Mouse (Mus musculus): ENCODE measurements around the gene St13.

The St13 gene

DNA sequence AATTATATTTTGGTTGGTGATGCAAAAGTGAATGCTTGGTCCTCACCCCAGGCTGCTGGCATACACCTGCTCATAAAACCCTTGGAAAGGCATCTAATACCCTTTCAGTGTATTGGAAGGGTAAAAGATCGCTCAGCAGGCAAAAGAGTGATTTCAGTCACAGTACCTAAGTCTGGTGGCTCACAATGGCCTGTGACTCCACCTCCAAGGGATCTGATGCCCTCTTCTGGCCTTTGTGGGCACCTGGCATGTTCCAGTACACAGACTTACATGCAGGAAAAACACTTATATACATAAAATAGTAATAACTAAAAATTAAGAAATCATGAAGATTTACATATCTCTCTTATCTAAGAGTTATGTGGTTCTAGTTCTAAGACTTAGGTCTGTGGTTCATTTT lies 47.2 kb downstream of the St13 start:
- ChIA-PET POLR2A (no interaction called here), CTCF (interaction anchor here in 1 of 4 experiments (0.5 kb wide), 1 partner anchor 432 kb away, joined by 3 read pairs; no protein-coding TSS in a partner anchor)

DNA sequence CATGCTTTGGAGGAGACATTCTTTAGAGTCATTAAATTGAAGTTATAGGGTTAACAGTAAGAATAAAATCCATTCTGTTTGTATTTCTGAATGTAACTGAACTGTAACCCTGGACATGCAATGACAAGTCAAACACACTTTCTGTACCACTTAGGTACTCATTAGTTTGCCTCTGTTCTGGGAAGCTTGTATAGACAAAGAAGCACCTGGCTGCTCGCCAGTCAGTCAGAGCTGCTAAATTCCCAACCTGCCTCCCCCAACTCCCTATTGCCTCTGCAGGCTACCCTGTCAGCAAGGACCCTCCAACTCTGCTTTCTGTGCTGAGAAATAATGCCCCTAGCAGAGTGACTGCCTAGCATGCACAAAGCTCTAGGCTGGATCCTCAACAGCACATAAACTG lies 49.5 kb downstream of the St13 start:
- ChIA-PET POLR2A (interaction anchor here in 1 of 4 experiments (2.1 kb wide), 1 partner anchor 8 kb away, joined by 4 read pairs; no protein-coding TSS in a partner anchor), CTCF (interaction anchor here in 1 of 4 experiments (0.6 kb wide), 1 partner anchor 149 kb away, joined by 3 read pairs; no protein-coding TSS in a partner anchor)

DNA sequence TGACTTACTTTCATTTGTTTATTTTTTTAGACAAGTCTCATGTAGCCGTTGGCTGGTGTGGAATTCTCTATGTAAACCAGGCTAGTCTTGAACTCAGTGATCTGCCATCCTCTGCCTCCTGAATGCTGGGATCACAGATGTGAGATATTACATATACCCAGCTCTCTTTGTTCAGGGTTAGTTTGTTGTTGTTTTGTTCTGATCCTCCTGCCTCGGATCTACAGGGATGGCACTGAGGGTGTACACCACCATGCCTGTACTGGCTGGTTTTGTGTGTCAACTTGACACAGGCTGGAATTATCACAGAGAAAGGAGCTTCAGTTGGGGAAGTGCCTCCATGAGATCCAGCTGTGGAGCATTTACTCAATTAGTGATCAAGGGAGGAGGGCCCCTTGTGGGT lies 51.5 kb downstream of the St13 start:
- ChIA-PET CTCF (interaction anchor here in 1 of 4 experiments (1.2 kb wide), 1 partner anchor 16 kb away, joined by 3 read pairs; no protein-coding TSS in a partner anchor), POLR2A (interaction anchor here in 3 of 4 experiments (0.6 to 2.1 kb wide), 4 partner anchors 10 to 398 kb away, joined by 3 to 4 read pairs (median 4); no protein-coding TSS in a partner anchor)

DNA sequence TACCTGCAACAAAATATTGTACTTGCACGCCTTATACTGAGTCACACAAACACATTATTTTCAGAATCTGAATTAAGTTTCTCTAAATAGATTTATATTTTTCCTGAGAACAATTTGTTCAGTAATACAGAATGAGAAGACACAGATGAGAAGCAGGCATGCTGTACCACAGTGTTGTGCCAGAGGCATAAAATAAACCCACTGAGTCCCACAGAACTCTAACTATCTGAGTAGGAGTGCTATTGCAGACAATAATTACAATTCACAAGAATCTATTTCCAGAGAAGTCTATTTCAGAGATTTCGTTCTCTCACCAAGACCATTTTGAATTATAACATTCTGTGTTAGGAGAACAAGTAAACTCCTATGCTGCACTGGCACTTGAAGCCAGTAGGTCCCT lies 52.4 kb downstream of the St13 start:
- POLR2A ChIA-PET = interaction anchor here in 1 of 4 experiments (0.6 to 1.0 kb wide), 2 partner anchors 48 to 127 kb away, joined by 3 to 4 read pairs; no protein-coding TSS in a partner anchor
- CTCF ChIA-PET = interaction anchor here in 2 of 4 experiments (0.5 to 1.4 kb wide), 4 partner anchors 8 to 688 kb away, joined by 3 to 6 read pairs (median 3); no protein-coding TSS in a partner anchor

DNA sequence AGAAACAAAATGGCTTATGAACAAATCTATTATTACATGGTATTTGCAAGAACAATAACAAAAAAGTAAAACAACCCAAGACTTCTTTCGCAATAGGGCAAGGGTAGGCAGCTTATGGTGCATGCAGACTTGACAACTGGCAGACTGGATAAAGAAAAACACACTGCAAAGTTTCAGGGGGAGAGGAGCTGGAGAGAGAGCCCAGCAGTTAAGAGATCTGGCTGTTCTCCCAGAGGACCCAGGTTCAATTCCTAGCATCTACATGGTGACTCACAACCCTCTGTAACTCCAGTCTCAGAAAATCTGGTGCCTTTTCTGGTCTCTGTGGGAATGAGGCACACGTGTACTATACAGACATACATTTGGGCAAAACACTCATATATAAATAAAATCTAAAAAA lies 58.5 kb downstream of the St13 start:
- ChIA-PET CTCF (no interaction called here), POLR2A (no interaction called here)

DNA sequence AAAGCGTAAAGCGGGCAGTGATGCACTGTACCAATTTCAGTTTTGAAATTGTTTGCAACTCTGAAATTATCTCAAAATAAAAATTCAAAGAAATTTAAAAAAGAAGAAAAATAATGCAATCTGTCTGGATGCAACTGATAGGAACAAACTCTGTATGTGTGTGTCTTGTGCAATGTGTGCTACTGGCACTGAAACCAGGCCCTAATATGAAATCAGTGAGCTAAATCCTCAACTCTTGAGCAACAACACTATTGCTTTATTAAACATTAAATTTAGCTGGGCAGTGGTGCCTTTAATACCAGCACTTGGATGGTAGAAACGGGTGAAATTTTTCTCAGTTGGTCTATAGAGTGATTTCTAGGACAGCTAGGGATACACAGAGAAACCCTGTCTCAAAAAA lies 60.7 kb downstream of the St13 start:
- ChIA-PET POLR2A (no interaction called here), CTCF (no interaction called here)

DNA sequence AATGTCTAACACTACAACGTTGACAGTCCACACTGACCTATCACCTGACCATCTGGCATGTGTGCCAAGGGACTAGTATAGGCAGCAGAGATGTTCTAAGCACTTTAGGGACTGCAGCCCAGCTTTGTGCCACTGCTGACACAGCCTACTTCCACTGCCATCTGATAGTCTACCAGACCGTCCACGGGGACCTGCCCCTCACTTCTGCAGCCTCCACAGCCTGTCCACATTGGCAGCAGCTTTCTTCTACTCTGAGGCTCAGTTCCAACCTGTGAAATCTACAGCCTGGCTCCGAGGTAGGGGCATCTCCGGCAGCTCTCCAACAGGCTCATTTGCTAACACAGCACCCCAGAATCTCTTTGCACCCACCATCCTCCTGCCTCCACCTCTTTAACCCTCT lies 63.4 kb downstream of the St13 start:
- ChIA-PET CTCF (interaction anchor here in 1 of 4 experiments (0.7 kb wide), 1 partner anchor 274 kb away, joined by 4 read pairs; no protein-coding TSS in a partner anchor), POLR2A (interaction anchor here in 2 of 4 experiments (0.6 to 1.2 kb wide), 2 partner anchors 20 to 21 kb away, joined by 3 read pairs; no protein-coding TSS in a partner anchor)

DNA sequence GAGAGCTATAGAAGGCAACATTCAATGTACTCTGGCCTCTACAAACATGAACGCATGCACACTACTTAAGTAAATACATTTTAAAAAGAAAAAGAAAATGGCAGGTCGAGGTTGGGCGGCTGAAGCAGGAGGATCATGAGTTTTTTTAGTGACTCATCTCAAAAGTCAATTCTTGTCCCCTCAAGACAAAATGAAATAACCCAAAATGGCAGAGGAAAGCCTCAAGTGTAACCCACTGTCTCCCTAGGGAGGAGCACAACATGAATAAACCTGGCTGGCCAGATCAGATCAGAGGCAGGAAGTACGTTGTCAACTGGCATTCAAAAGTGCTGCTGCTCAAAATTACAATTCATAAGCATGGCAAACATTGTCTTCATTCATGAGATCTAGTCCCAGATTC lies 67.4 kb downstream of the St13 start:
- POLR2A ChIA-PET = interaction anchor here in 1 of 4 experiments (0.5 kb wide), 1 partner anchor 253 kb away, joined by 3 read pairs; the partner anchor contains the start of gene Ep300
- CTCF ChIA-PET = interaction anchor here in 1 of 4 experiments (0.9 kb wide), 1 partner anchor 16 kb away, joined by 3 read pairs; no protein-coding TSS in a partner anchor

DNA sequence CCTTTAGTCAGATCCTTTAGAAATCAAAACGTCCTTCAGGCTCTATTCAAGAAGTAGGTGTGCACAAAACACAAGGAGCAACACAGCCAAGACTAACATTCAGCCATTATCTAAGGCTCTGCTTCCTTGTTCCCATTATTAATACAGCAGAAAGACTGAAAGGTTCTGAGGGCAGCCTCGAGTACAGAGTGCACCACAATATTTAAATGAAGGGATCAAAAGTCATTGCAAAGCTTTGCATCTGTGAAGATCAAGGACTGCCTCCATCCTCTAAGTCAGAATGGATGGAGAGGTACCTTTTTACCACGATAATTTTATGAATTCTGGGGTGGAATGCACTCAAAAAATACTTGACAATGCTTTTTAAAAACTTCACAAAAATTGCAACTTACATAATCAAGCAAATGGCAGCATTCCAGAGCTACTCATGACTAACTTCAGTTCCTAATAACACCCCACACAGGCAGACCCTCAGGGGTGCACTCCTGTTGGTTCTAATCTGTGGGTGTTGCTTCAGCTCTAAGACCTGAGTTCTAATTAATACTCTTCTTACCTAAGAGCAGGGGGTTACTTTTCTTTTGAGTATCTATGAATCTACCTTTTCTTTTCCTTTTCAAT lies 69.0 kb downstream of the St13 start:
- POLR2A ChIA-PET = interaction anchor here in 1 of 4 experiments (0.6 to 1.3 kb wide), 3 partner anchors 10 to 72 kb away, joined by 3 read pairs; no protein-coding TSS in a partner anchor
- CTCF ChIA-PET = no interaction called here

DNA sequence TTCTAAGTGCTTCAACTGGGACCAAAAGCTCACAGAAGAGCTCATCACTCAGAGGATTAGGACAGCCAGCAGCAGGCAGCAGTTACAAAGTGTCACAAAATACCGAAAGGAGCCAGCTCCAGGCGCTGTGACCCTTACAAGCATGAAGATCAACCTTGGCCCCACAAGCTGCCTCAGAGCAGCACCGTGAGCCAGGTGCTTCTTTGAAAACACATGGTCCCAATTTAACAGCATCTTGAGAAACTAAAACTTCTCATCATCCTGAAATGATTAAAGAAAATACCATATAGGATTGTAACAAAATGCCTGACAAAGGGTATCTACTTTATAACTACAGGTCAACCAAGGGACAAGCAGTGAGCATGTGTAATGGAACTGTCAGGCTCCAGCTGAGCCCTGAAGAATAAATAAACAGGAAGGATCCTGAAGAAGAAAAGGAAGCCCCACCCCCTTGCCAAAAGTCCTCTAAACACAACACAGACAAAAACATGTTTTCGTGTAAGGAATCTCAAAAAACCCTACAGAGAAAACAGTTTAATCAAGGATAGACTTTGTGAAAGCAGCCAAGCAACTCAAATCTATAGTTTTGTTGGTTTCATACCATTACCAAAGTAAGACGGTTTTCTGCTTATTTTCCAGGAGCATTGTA lies 70.0 kb downstream of the St13 start:
- POLR2A ChIA-PET = interaction anchor here in 1 of 4 experiments (1.0 to 1.1 kb wide), 2 partner anchors 13 to 15 kb away, joined by 3 read pairs; no protein-coding TSS in a partner anchor
- CTCF ChIA-PET = interaction anchor here in 1 of 4 experiments (0.6 kb wide), 1 partner anchor 266 kb away, joined by 3 read pairs; no protein-coding TSS in a partner anchor

DNA sequence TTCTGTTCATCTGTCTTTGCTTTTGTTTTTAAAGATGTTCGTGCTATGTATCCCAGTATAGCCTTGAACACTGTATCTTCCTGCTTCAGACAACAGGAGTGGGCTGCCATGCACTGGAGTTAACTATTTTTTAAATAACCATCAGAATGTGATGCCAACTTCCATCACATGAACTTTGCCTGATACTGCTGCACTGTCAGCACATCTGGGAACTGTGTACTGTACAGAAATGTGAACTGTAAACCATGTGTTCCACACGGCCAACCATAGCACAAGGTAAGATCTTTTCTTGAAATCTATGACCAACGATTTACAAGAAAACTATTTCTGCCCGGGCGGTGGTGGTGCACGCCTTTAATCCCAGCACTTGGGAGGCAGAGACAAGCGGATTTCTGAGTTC lies 72.4 kb downstream of the St13 start:
- ChIA-PET POLR2A (no interaction called here), CTCF (no interaction called here)

DNA sequence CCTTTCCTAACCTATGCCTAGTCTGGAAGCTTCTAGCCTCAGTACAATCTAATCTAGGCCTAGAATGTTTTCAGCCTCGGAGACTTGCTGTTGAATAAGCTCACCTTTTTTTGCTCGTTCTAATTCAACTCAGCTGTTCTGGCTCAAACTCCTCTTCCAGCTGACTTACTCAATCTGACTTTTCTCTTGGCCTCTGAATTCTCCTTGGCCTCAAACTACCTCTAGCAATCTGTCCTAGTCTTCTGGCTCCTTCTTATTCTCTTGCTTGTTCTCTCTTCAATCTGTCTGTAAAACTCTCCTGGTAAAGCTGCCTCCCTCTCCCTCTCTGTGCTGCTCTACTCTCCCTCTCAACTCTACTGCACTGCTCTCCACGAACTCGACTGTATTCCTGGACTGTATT lies 74.9 kb downstream of the St13 start:
- CTCF ChIA-PET = no interaction called here
- POLR2A ChIA-PET = interaction anchor here in 1 of 4 experiments (0.6 kb wide), 1 partner anchor 346 kb away, joined by 3 read pairs; no protein-coding TSS in a partner anchor

DNA sequence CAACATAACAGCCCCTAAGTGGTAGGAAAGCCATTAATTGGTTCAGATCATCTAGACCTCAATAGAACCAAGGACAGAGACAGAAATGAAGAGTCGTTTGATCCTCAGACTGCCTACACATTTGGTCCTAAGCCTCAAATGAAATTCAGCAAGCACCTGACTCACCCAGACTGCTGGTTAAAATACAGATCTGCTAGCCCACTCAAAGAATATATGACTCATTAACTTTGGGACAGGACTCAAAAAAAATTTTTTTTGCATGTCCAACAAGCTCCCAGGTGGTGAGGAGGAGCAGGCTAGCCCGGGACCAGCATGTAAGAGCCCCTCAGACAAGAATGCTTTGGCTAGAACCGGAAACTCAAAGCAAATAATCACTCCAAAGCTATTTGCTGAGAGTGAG lies 79.7 kb downstream of the St13 start:
- ChIA-PET CTCF (interaction anchor here in 1 of 4 experiments (1.0 kb wide), 1 partner anchor 277 kb away, joined by 7 read pairs; no protein-coding TSS in a partner anchor), POLR2A (interaction anchor here in 3 of 4 experiments (0.6 to 1.2 kb wide), 6 partner anchors 11 to 80 kb away, joined by 3 read pairs; partner anchors contain the start of genes St13 (in 2 of the 3) and Xpnpep3 (in 2 of the 3))

DNA sequence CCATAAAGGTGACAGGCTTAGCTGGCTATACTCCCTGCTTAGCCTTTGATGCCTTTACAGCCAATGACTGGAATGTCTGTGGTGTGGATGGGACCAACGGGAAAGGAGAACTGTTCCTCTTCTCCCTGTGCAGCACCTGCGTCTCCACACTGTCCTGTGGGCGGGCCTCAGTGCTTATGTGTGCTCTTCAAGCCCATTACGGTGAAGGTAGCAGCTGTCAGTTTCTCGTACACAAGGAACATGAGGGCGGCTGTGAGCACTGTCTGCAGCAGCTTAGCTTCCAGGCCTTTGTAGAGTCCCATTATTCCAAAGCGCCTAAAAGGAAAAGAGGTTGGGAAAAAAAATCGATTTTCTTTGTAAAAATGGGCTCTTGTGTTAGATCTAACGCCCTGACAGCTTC lies 80.4 kb downstream of the St13 start:
- ChIA-PET CTCF (interaction anchor here in 1 of 4 experiments (1.0 kb wide), 1 partner anchor 276 kb away, joined by 7 read pairs; no protein-coding TSS in a partner anchor), POLR2A (interaction anchor here in 2 of 4 experiments (0.6 to 1.0 kb wide), 3 partner anchors 19 to 80 kb away, joined by 3 to 8 read pairs (median 4); partner anchors contain the start of genes St13 (in 1 of the 2) and Xpnpep3 (in 1 of the 2))

DNA sequence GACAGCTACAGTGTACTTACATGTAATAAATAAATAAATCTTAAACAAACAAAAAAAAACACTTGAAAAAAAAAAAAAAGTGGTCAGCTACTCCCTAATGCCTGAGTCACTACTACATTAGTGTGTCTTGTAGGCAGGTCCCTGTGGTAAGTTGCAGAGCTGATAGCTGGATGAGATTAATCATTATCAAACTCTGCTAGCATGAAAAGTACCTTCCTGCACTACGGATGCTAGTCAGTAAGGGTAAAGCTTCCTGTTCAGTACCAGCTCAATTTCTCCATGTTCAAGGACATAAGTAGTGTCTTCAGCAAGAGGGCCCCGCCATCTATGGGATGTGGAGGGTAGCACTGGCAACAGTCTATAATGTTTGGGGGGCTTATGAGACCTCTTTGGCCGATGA lies 85.9 kb downstream of the St13 start:
- CTCF ChIA-PET = interaction anchor here in 1 of 4 experiments (0.6 to 1.0 kb wide), 3 partner anchors 20 to 218 kb away, joined by 3 to 4 read pairs (median 3); partner anchors contain the start of gene Mrtfa
- POLR2A ChIA-PET = interaction anchor here in 1 of 4 experiments (0.7 to 3.3 kb wide), 4 partner anchors 10 to 396 kb away, joined by 3 to 8 read pairs (median 5); no protein-coding TSS in a partner anchor

Measured in embryonic stem cell, embryonic (primary cell).